Mouse (Mus musculus) frontal cortex, adult 2 months (tissue): ENCODE measurements at regions not wholly inside any gene's neighbourhood (a gene's known extent, or its start where the extent isn't known, plus 50 kb on each side); places are given as distances from the start of the nearest gene placed in this dataset.

Experiments
- DNase-seq, 2 experiments: peaks; one replicate each; pipeline ENCODE4 v3.0.0; 2022; ENCODE audit warnings: low spot score in 1 of 2; ENCODE audit errors: extremely low spot score in 1 of 2

GRCm38 (mm10) chr5:141054991-141055390 is 54.6 kb upstream of the Card11 start:
- no peak for DNase-seq

GRCm38 (mm10) chr5:141055596-141056343 is 55.4 kb upstream of the Card11 start:
- DNase-seq = no peak

GRCm38 (mm10) chr5:141058141-141058540 is 57.8 kb upstream of the Card11 start:
- DNase-seq = peak; percentile 46 to 76

- DNase-seq = no peak
Measured at GRCm38 (mm10) chr5:141058863-141059262, 58.5 kb upstream of the Card11 start.

- DNase-seq = no peak
Measured at GRCm38 (mm10) chr5:141062144-141062543, 61.8 kb upstream of the Card11 start.

GRCm38 (mm10) chr5:141067561-141067960 is 67.2 kb upstream of the Card11 start:
- DNase-seq = no peak

- DNase-seq = no peak
Measured at GRCm38 (mm10) chr5:141074457-141074856, 74.1 kb upstream of the Card11 start.

- no peak for DNase-seq
Measured at GRCm38 (mm10) chr5:141076158-141076557, 75.8 kb upstream of the Card11 start.

- DNase-seq = peak in 1 of 2 experiments; percentile 45
Measured at GRCm38 (mm10) chr5:141076942-141077341, 76.6 kb upstream of the Card11 start.

- no peak for DNase-seq
Measured at GRCm38 (mm10) chr5:141080896-141081295, 80.5 kb upstream of the Card11 start.

GRCm38 (mm10) chr5:141084056-141084730 is 83.8 kb upstream of the Card11 start:
- no peak for DNase-seq

GRCm38 (mm10) chr5:141084746-141085145 is 84.4 kb upstream of the Card11 start:
- no peak for DNase-seq

GRCm38 (mm10) chr5:141091676-141092075 is 91.3 kb upstream of the Card11 start:
- DNase-seq = no peak

- peak; percentile 38 to 87 for DNase-seq
Measured at GRCm38 (mm10) chr5:141093641-141094040, 93.3 kb upstream of the Card11 start.

GRCm38 (mm10) chr5:141097878-141098277 is 97.5 kb upstream of the Card11 start:
- DNase-seq = no peak

- DNase-seq = peak in 1 of 2 experiments; percentile 16
Measured at GRCm38 (mm10) chr5:141111666-141112065, 111.3 kb upstream of the Card11 start.

GRCm38 (mm10) chr5:141115273-141115904 is 115.0 kb upstream of the Card11 start:
- peak in 1 of 2 experiments; percentile 3 for DNase-seq

- peak; percentile 91 for DNase-seq
Measured at GRCm38 (mm10) chr5:141115963-141116362, 115.6 kb upstream of the Card11 start.

- no peak for DNase-seq
Measured at GRCm38 (mm10) chr5:141125870-141126269, 115.4 kb upstream of the Sdk1 start.

- no peak for DNase-seq
Measured at GRCm38 (mm10) chr5:141126536-141126935, 114.8 kb upstream of the Sdk1 start.

GRCm38 (mm10) chr5:141131036-141131435 is 110.3 kb upstream of the Sdk1 start:
- no peak for DNase-seq

- DNase-seq = no peak
Measured at GRCm38 (mm10) chr5:141131906-141132305, 109.4 kb upstream of the Sdk1 start.
